Mouse (Mus musculus) gastrocnemius, adult 18-20 months (tissue): Measurements from ENCODE around the gene Ltb. TPM values are rescaled to one million over a fixed set of nuclear protein-coding genes. Genes with fewer than 3 reads are reported as not detected.

Source experiments
- DNase-seq: peaks from one replicate; pipeline ENCODE4 v3.0.0; 2021; ENCODE audit warnings: low spot score
- total RNA-seq, 2 experiments: library from RNA; stranded (reverse); gene quantifications; 2 replicates each; pipeline ENCODE4 v1.2.3; 2021

Ltb gene
- total RNA-seq, 2 experiments from 2014 or later, result 0.38 TPM; not detected in 1

- DNase-seq, result no peak
Measured at GRCm38 (mm10) chr17:35191723-35192122, 2.5 kb upstream of the Ltb start.

- DNase-seq, result no peak
Measured at GRCm38 (mm10) chr17:35192924-35193323, 1.3 kb upstream of the Ltb start.

GRCm38 (mm10) chr17:35194844-35195630, 798 bp downstream of the Ltb start:
- DNase-seq, result no peak

- peak; percentile 70 for DNase-seq
Measured at GRCm38 (mm10) chr17:35195631-35196320, 1.5 kb downstream of the Ltb start.

GRCm38 (mm10) chr17:35196321-35196641, 2.0 kb downstream of the Ltb start:
- no peak for DNase-seq

GRCm38 (mm10) chr17:35197126-35197525, 2.9 kb downstream of the Ltb start:
- no peak for DNase-seq

GRCm38 (mm10) chr17:35198029-35198428, 3.8 kb downstream of the Ltb start:
- no peak for DNase-seq

- no peak for DNase-seq
Measured at GRCm38 (mm10) chr17:35198946-35199345, 4.7 kb downstream of the Ltb start.

- DNase-seq, result no peak
Measured at GRCm38 (mm10) chr17:35200398-35200797, 6.2 kb downstream of the Ltb start.

GRCm38 (mm10) chr17:35201128-35201527, 6.9 kb downstream of the Ltb start:
- no peak for DNase-seq

- peak; percentile 64 for DNase-seq
Measured at GRCm38 (mm10) chr17:35201787-35202186, 7.5 kb downstream of the Ltb start, which contains the start of gene Tnf. Gene Tnf, minus strand, starts transcription at chr17:35202007.

GRCm38 (mm10) chr17:35202442-35202841, 8.2 kb downstream of the Ltb start:
- DNase-seq, result no peak

GRCm38 (mm10) chr17:35204494-35205379, 10.5 kb downstream of the Ltb start, which contains the start of gene Lta:
Gene Lta, minus strand, starts transcription at chr17:35205351.
- DNase-seq, result no peak

- no peak for DNase-seq
Measured at GRCm38 (mm10) chr17:35205380-35205769, 11.1 kb downstream of the Ltb start.

GRCm38 (mm10) chr17:35209785-35210535, 15.7 kb downstream of the Ltb start:
- no peak for DNase-seq

GRCm38 (mm10) chr17:35210593-35210992, 16.4 kb downstream of the Ltb start:
- DNase-seq, result no peak

GRCm38 (mm10) chr17:35213071-35213470, 18.8 kb downstream of the Ltb start:
- no peak for DNase-seq

GRCm38 (mm10) chr17:35218516-35219193, 24.4 kb downstream of the Ltb start:
- DNase-seq, result no peak

GRCm38 (mm10) chr17:35219601-35220041, 25.4 kb downstream of the Ltb start:
- DNase-seq, result no peak

- no peak for DNase-seq
Measured at GRCm38 (mm10) chr17:35220156-35220952, 26.1 kb downstream of the Ltb start, which contains the start of gene Gm16181. Gene Gm16181, plus strand, starts transcription at chr17:35220834.
